Mouse (Mus musculus): ENCODE data around the gene Bbs2. TPM values are rescaled to one million over a fixed set of nuclear protein-coding genes. Genes with fewer than 3 reads are reported as not detected.

Bbs2 gene
- total RNA-seq, 2 experiments from 2014 or later = 2.5 to 4.6 TPM

- TF ChIP-seq CTCF (IDR thresholded peaks at IDR 0.05) = no peak
- Histone ChIP-seq H3K4me3 (no peak overlapping the region), H3K27ac (no peak overlapping the region)
- DNase-seq = no peak
- intact Hi-C loops (cut with DNase I) = no loop called here
Observed at GRCm38 (mm10) chr8:94023916-94024315, 74.8 kb downstream of the Bbs2 start.

Other genes starting within 250 kb of the Bbs2 start
- 100 to 1,000 TPM in 1 of 2 experiments, 10 to 100 TPM in 1; 97.5 to 101 TPM for gene Amfr, start 86.1 kb downstream of the Bbs2 start, total RNA-seq (2021)
- gene Nudt21, start 61.9 kb downstream of the Bbs2 start, total RNA-seq (2021) = 10 to 100 TPM in 1 of 2 experiments, 1 to 10 TPM in 1; 8.0 to 15.0 TPM
- gene Ogfod1, start 61.7 kb downstream of the Bbs2 start, total RNA-seq (2021) = 10 to 100 TPM; 23.0 to 27.4 TPM
- gene Mt4, start 38.3 kb upstream of the Bbs2 start, total RNA-seq (2021) = not detected
- 1 to 10 TPM; 1.6 to 2.7 TPM for gene Mt3, start 53.7 kb upstream of the Bbs2 start, total RNA-seq (2021)
- gene Mt2, start 73.7 kb upstream of the Bbs2 start, total RNA-seq (2021) = 100 to 1,000 TPM; 103 to 148 TPM
- gene Mt1, start 80.2 kb upstream of the Bbs2 start, total RNA-seq (2021) = 100 to 1,000 TPM; 120 to 127 TPM
- gene Nup93, start 115.6 kb upstream of the Bbs2 start, total RNA-seq (2021) = 10 to 100 TPM in 1 of 2 experiments, 1 to 10 TPM in 1; 8.6 to 12.4 TPM
- not detected for gene Slc12a3, start 230.3 kb upstream of the Bbs2 start, total RNA-seq (2021)